Mouse (Mus musculus) cerebellum, adult 9-11 months (tissue): ENCODE measurements around the gene Rassf2.
A peak's percentile ranks its signal among the peaks of the same experiment; 100 is the strongest.

Experiments
- DNase-seq: peaks from one replicate; pipeline ENCODE4 v3.0.0; 2022

Gene Rassf2

GRCm38 (mm10) chr2:132034590-132035469 lies 4.8 kb upstream of the Rassf2 start:
- no peak for DNase-seq

DNA sequence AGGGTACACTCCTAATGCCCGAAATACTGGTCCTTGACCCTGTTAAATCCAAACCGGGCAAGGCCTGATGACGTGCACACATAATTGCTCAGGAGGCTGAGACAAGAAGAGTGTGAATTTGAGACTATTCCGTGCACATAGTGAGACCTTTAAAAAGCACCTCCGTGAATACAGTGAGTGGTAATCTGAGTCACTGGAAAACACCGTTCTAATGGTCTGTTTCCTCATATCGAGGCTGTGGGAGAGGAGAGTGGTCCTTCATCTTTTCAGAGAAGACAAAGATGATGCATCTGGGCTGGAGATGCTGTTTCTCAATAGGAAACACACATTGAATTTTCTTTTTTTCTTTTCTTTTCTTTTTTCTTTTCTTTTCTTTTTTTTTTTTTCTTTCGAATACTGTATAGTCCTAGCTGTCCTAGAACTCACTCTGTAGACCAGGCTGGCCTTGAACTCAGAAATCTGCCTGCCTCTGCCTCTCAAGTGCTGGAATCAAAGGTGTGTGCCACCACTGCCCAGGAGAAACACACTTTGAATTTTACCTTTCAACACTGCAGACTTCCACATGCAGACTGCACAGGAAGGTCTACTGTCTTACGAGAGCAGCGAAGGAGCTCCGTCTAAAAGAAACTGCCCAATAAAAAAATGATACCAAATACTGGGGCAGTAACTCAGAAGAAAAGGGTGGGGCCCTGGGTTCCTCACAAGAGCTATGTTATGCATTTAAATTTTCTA lies 1.5 kb upstream of the Rassf2 start:
- no peak for DNase-seq

DNA sequence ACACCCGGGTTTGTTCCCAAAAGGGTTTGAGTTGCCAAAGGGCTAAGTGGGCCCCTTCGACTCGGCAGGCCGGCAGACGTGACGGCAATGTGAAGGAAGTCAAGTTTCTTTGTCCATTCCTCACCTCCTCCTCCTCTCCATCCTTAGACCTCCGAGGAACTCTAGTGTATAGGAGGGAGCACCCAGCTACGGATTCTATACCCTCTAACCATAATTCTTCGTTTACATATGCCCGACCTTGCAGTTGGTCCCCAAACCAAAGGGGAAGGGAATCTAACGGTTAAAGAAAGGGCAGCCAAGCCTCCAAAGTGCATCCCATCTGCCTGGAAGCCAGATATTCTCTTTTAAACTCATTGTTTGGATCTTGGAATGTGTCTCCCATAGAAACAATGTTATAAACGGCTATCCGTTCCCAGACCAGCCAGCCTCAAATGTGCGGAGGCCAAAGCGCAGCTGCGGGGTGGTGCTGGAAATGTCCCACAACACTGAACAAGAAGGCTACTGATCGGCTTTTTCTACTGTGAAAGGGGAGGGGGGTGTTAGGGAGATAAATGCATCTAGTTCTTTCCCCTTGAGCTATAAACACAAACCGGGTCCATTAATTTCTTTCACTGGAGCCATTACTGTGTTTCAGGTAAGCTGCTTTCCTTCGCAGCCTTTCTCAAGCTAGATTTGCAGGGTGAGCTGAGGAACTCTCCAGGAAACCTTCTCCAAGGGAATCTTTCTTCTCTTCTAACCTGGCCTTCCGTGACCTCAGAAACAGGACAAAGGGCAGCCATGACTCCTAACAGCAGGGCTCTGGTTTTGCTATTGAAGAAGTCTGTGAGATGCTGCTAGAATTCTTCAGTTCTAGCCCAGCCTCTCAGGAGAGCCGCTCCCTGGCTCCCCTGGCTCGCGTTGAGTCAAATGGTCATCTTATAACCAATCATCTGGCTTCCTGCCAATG lies 633 bp upstream of the Rassf2 start:
- DNase-seq: peak; percentile 32

DNA sequence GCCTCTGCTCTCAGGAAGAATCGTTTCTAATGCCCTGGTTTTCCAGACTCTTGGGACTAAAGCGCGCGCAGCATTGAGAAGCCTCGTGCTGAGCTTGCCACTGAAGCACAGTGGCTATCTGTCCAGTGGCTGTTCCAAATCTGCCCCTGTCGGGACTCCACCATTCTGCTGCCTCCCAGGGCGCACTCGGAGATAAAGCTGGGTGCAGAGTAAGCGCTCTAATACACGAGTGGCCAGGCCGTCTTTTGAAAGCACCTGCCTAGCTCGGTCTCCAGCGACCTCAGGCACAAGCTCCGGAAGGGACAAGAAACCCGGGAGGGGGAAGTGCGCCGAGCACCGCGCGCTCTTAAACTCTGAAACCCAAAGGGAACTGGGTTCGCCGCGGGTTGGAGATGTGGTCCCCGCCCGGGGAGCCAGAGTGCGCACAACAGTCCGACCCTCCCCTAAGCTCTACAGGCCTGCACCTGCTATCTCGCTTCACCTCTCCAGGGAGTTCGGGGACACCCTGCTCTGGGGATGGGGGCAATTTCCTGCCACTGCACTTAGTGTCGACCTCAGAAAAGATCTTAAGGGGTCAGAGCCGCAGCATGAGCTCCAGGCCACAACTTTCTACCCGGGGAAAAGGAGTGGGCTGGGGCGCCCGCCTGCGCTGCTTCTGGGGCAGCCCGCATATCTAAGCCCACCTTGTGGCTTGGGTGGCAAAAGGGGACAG lies 1.0 kb downstream of the Rassf2 start:
- DNase-seq: no peak

GRCm38 (mm10) chr2:132028107-132028506 lies 2.0 kb downstream of the Rassf2 start:
- DNase-seq: no peak

GRCm38 (mm10) chr2:132027366-132027765 lies 2.7 kb downstream of the Rassf2 start:
- no peak for DNase-seq

- DNase-seq: no peak
These were observed 6.0 kb downstream of the Rassf2 start for GRCm38 (mm10) chr2:132024028-132024427.

- DNase-seq: no peak
These were observed 7.4 kb downstream of the Rassf2 start for GRCm38 (mm10) chr2:132022621-132023020.

- DNase-seq: no peak
These were observed 8.4 kb downstream of the Rassf2 start for GRCm38 (mm10) chr2:132021616-132022015.

DNA sequence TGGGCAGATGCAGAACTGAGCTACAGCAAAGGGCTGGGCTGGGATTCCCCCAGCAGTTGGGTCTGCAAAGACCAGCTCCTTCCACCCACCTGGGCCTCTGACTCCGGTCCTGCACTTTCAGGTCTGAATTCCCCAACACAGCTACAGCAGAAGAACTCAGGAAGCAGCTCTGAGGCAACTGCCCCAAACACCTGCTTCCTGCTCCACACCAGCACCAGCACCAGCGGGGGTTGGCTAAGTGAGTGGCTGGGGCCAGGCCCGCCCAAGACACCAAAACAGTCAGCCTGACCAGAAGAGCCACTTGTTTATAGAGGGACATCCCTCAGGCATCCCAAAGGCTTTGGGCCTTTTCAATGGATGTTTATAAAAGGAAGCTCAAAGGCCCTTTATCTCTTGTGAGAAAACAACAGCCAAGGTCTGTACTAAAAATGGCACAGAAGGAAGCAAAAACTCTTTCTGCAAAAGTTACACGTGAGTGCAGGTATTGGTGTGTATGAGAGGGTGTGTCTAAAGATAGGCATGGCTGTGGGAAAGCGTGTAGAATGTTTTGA lies 9.0 kb downstream of the Rassf2 start:
- no peak for DNase-seq

- DNase-seq: no peak
These were observed 9.6 kb downstream of the Rassf2 start for GRCm38 (mm10) chr2:132020420-132020819.

- DNase-seq: no peak
These were observed 10.7 kb downstream of the Rassf2 start for GRCm38 (mm10) chr2:132019372-132019811.

DNA sequence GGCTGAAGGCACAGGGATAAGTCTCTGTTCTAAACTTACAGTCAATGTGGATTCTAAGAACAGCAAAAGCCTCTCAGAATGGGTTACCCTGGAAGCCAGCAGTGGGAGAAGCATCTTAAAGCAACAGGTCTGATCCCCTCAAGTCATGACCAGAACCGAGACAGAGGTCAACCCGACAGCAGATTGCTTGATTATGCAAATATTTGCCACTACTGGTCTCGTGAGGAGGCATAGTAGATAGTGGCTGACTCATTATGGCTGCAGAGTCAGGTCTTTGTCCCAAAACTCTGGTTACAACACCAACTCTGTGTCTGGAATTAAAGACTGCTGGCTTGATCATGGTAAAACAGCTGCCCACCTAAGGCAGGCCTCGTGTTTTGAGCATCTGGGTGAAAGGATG lies 11.9 kb downstream of the Rassf2 start:
- no peak for DNase-seq

GRCm38 (mm10) chr2:132017611-132018010 lies 12.4 kb downstream of the Rassf2 start:
- DNase-seq: no peak

DNA sequence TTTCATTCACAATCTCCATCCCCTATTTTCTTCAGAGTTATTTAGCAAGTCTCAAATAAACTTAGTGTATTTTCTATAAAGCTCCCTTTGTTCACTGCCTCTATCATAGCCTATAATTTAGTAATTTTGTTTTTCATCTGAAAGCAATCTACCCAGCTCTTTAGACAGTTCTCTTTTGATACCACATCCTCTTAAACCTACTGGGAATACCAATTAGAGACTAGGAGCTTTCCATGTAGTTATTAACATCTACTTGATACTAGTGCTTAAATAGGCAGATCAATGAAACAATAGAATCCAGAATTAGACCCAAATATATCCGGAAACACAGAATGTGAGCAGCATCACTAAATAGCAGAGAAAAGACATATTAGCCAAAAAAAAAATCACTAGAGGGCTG lies 14.0 kb downstream of the Rassf2 start:
- DNase-seq: no peak

- no peak for DNase-seq
These were observed 16.9 kb downstream of the Rassf2 start for GRCm38 (mm10) chr2:132013152-132013551.

GRCm38 (mm10) chr2:132010781-132011180 lies 19.3 kb downstream of the Rassf2 start:
- no peak for DNase-seq

GRCm38 (mm10) chr2:132008186-132008585 lies 21.9 kb downstream of the Rassf2 start:
- no peak for DNase-seq

GRCm38 (mm10) chr2:132007475-132007819 lies 22.6 kb downstream of the Rassf2 start:
- DNase-seq: no peak

GRCm38 (mm10) chr2:132006561-132007474 lies 23.2 kb downstream of the Rassf2 start:
- DNase-seq: no peak

- DNase-seq: no peak
These were observed 24.6 kb downstream of the Rassf2 start for GRCm38 (mm10) chr2:132005445-132005844.
